In the genomic region with DNA sequence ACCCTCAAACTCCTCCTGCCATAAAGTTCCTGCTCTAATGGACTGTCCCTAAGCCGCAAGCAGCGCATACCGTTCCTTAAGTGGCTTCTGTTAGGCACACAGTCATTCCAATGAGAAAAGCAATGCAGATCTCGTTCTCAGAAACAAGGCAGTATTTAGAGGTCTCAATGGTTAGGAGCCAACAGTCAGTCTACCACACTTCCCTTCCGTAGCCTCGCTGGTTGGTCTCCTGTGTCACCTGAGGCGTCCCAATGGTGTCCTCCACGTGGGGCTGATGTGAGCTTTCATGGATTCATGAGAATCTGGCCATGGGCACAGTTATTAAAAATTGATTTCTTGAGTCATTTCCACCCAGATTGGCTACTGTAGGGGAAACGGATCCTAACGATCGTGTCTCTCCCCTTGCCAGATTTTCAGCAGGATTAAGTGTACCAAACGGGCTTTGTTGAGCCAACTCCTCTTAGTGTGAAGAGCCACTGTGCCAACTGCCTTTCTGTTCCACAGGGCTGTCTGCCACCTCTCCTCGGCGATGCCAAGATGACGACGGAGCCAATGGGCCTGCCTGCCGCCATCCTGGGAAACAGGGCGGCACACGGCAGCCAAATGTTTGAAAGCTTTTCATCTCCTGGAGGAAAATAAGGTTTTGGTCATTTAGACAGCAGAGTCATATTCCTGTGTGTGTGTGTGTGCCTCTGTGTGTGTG, we compare ENCODE assay signal across 12 mouse cellular contexts. TPM values are rescaled to one million over a fixed set of nuclear protein-coding genes. Genes with fewer than 3 reads are reported as not detected.
A peak's percentile ranks its signal among the peaks of the same experiment; 100 is the strongest.
DNase-seq lines count a peak whose midpoint lies in the region; ATAC-seq and TF ChIP-seq lines count a peak whose summit lies in the region.
"Had no signal": no experiment of that assay in that cellular context is flagged by ENCODE, and none has a peak within 500 bp of the region (broad histone marks: within the 10 kb centered on the region; RNA-seq: fewer than 3 reads in every experiment).

No protein-coding gene starts in this region.

- peak; percentile 10 for DNase-seq in liver, adult 2 months (ENCODE audit: extremely low read depth, low read depth, low spot score)
- no peak for DNase-seq in liver
- DNase-seq in cerebellum, postnatal 36 days: peak; percentile 93 to 94
- DNase-seq in layer of hippocampus, adult 8-10 months (ENCODE audit: low spot score in 2 of 2): peak; percentile 83 to 84
- peak; percentile 55 to 61 for DNase-seq in right cerebral cortex, postnatal 36 days (ENCODE audit: low spot score in 2 of 2)
- DNase-seq in thymus, postnatal 14 days: no peak
- no peak for DNase-seq in natural killer cell, adult 2 months (ENCODE audit: low spot score in 2 of 2)
- DNase-seq: embryo, embryonic 11 days; liver, embryonic 13.5 days had no signal

- ATAC-seq in inflammation-experienced regulatory T-cells, adult 6 months: no peak

- no peaks in the 10 kb centered on the region for H3K79me2 ChIP-seq in liver, adult 2 months (ENCODE audit: control insufficient read depth, insufficient read depth, low read length)

- TF ChIP-seq CTCF in liver, adult 2 months (IDR thresholded peaks at IDR 0.05; ENCODE audit: low read depth, low read length): no peak

- H3K27me3 ChIP-seq in liver, adult 2 months (ENCODE audit: control insufficient read depth, insufficient read depth, low read length): no peaks in the 10 kb centered on the region

- no peak overlapping the region for H3K27ac ChIP-seq in liver, adult 2 months (replicated peaks; ENCODE audit: insufficient read depth, low read depth, low read length)
- H3K27ac ChIP-seq: heart, embryonic 15.5 days; liver, embryonic 13.5 days; neural tube, embryonic 13.5 days had no signal

- peaks cover 2% of the 10 kb centered on the region; the same call in 1 of the 2 replicates for H3K4me1 ChIP-seq in liver, adult 2 months (ENCODE audit: control insufficient read depth, insufficient read depth, low read length)
- H3K4me1 ChIP-seq: heart, embryonic 15.5 days; neural tube, embryonic 13.5 days had no signal

- no peaks in the 10 kb centered on the region for H3K36me3 ChIP-seq in liver, adult 2 months (ENCODE audit: control insufficient read depth, insufficient read depth, low read length)
- H3K36me3 ChIP-seq: heart, embryonic 15.5 days; liver, embryonic 13.5 days; neural tube, embryonic 13.5 days had no signal

- H3K4me3 ChIP-seq in liver, adult 2 months (ENCODE audit: insufficient read depth, low read depth, low read length): no peak overlapping the region
- H3K4me3 ChIP-seq: heart, embryonic 15.5 days; liver, embryonic 13.5 days; neural tube, embryonic 13.5 days had no signal

- WGBS in liver, adult 2 months: 86% methylated on average over 19 of the region's 19 CpGs

- H3K9ac ChIP-seq in liver, adult 2 months (ENCODE audit: low read depth, low read length): no peak overlapping the region
- H3K9ac ChIP-seq: heart, embryonic 15.5 days; liver, embryonic 13.5 days; neural tube, embryonic 13.5 days had no signal

- no peak for TF ChIP-seq POLR2A in liver, adult 2 months (IDR thresholded peaks at IDR 0.05; ENCODE audit: extremely low read depth, insufficient read depth, low read length)

RNA-seq across cellular contexts. Expression of gene Gltp, which starts 7.4 kb away (rescaled TPM):
- total RNA-seq in liver, adult 2 months (2014; rRNA removed): 3.1 and 4.4 TPM in 2 replicates
- 5.1 and 7.9 TPM in 2 replicates for polyA plus RNA-seq in liver, adult 2 months (2012; rRNA removed)
- total RNA-seq in layer of hippocampus, adult 8-10 months (2022): 10 to 100 TPM; 26.3 to 46.1 (median 33.8) TPM
- 100 to 1,000 TPM; 220 to 248 (median 235) TPM for polyA plus RNA-seq in inflammation-experienced regulatory T-cells, adult 6 months (2017; shearing (Covaris generic))

RNA-seq across cellular contexts. Expression of gene Tchp, which starts 9.4 kb away (rescaled TPM):
- total RNA-seq in liver, adult 2 months (2014; rRNA removed): 0.83 and 1.4 TPM in 2 replicates
- 2.1 and 4.0 TPM in 2 replicates for polyA plus RNA-seq in liver, adult 2 months (2012; rRNA removed)
- total RNA-seq in layer of hippocampus, adult 8-10 months (2022): 10 to 100 TPM; 15.9 to 19.7 (median 17.2) TPM
- polyA plus RNA-seq in inflammation-experienced regulatory T-cells, adult 6 months (2017; shearing (Covaris generic)): 10 to 100 TPM in 2 of 3 experiments, 1 to 10 TPM in 1; 4.4 to 30.2 (median 13.8) TPM

RNA-seq across cellular contexts. Expression of gene Trpv4, which starts 40.0 kb away (rescaled TPM):
- total RNA-seq in liver, adult 2 months (2014; rRNA removed): 0.09 and 0.40 TPM in 2 replicates
- polyA plus RNA-seq in liver, adult 2 months (2012; rRNA removed): 0.29 and 0.50 TPM in 2 replicates
- 1 to 10 TPM; 1.6 to 2.5 (median 1.9) TPM for total RNA-seq in layer of hippocampus, adult 8-10 months (2022)
- under 1 TPM; 0.19 to 0.90 (median 0.47) TPM for polyA plus RNA-seq in inflammation-experienced regulatory T-cells, adult 6 months (2017; shearing (Covaris generic))

Comparison
In these comparisons a context has a peak if more than half of its experiments do, and no peak if none do; other contexts are left out.
1. DNase-seq: peak in liver, adult 2 months (single experiment), cerebellum, postnatal 36 days (2 of 2), layer of hippocampus, adult 8-10 months (2 of 2) and right cerebral cortex, postnatal 36 days (2 of 2); none in liver (single experiment), thymus, postnatal 14 days (single experiment) and natural killer cell, adult 2 months (0 of 2).